Mouse (Mus musculus): ENCODE results near the gene Srcin1.

Gene Srcin1

GRCm38 (mm10) chr11:97576136-97576906, at the start of gene Srcin1:
TSS of gene Srcin1 (minus strand) at chr11:97576186.
- in situ Hi-C loops (cut with MboI; ENCODE audit: low pct_unique_long_range_greater_than_20kb in 1 of 2, low sequenced_read_pairs in 2 of 2, unreplicated experiment in 1 of 2), result no loop called here

- in situ Hi-C loops (cut with MboI; ENCODE audit: low pct_unique_long_range_greater_than_20kb in 1 of 2, low sequenced_read_pairs in 2 of 2, unreplicated experiment in 1 of 2), result no loop called here
Observed at GRCm38 (mm10) chr11:97625551-97625950, 49.6 kb upstream of the Srcin1 start.

GRCm38 (mm10) chr11:97623166-97623565, 47.2 kb upstream of the Srcin1 start:
- in situ Hi-C loops (cut with MboI; ENCODE audit: low pct_unique_long_range_greater_than_20kb in 1 of 2, low sequenced_read_pairs in 2 of 2, unreplicated experiment in 1 of 2), result loop anchor here in 1 of 2 experiments (5.0 kb wide), 1 partner anchor 136 kb away; no protein-coding TSS in a partner anchor

GRCm38 (mm10) chr11:97622440-97622839, 46.5 kb upstream of the Srcin1 start:
- in situ Hi-C loops (cut with MboI; ENCODE audit: low pct_unique_long_range_greater_than_20kb in 1 of 2, low sequenced_read_pairs in 2 of 2, unreplicated experiment in 1 of 2), result loop anchor here in 1 of 2 experiments (5.0 kb wide), 1 partner anchor 135 kb away; no protein-coding TSS in a partner anchor

- in situ Hi-C loops (cut with MboI; ENCODE audit: low pct_unique_long_range_greater_than_20kb in 1 of 2, low sequenced_read_pairs in 2 of 2, unreplicated experiment in 1 of 2), result no loop called here
Observed at GRCm38 (mm10) chr11:97619391-97619795, 43.4 kb upstream of the Srcin1 start.

- in situ Hi-C loops (cut with MboI; ENCODE audit: low pct_unique_long_range_greater_than_20kb in 1 of 2, low sequenced_read_pairs in 2 of 2, unreplicated experiment in 1 of 2), result no loop called here
Observed at GRCm38 (mm10) chr11:97618368-97618767, 42.4 kb upstream of the Srcin1 start.

GRCm38 (mm10) chr11:97615276-97615675, 39.3 kb upstream of the Srcin1 start:
- in situ Hi-C loops (cut with MboI; ENCODE audit: low pct_unique_long_range_greater_than_20kb in 1 of 2, low sequenced_read_pairs in 2 of 2, unreplicated experiment in 1 of 2), result no loop called here

GRCm38 (mm10) chr11:97611076-97611475, 35.1 kb upstream of the Srcin1 start:
- in situ Hi-C loops (cut with MboI; ENCODE audit: low pct_unique_long_range_greater_than_20kb in 1 of 2, low sequenced_read_pairs in 2 of 2, unreplicated experiment in 1 of 2), result no loop called here

GRCm38 (mm10) chr11:97609743-97610142, 33.8 kb upstream of the Srcin1 start:
- in situ Hi-C loops (cut with MboI; ENCODE audit: low pct_unique_long_range_greater_than_20kb in 1 of 2, low sequenced_read_pairs in 2 of 2, unreplicated experiment in 1 of 2), result no loop called here

GRCm38 (mm10) chr11:97608933-97609332, 32.9 kb upstream of the Srcin1 start:
- in situ Hi-C loops (cut with MboI; ENCODE audit: low pct_unique_long_range_greater_than_20kb in 1 of 2, low sequenced_read_pairs in 2 of 2, unreplicated experiment in 1 of 2), result no loop called here

GRCm38 (mm10) chr11:97607056-97607725, 31.2 kb upstream of the Srcin1 start:
- in situ Hi-C loops (cut with MboI; ENCODE audit: low pct_unique_long_range_greater_than_20kb in 1 of 2, low sequenced_read_pairs in 2 of 2, unreplicated experiment in 1 of 2), result no loop called here

- in situ Hi-C loops (cut with MboI; ENCODE audit: low pct_unique_long_range_greater_than_20kb in 1 of 2, low sequenced_read_pairs in 2 of 2, unreplicated experiment in 1 of 2), result no loop called here
Observed at GRCm38 (mm10) chr11:97603891-97604290, 27.9 kb upstream of the Srcin1 start.

- in situ Hi-C loops (cut with MboI; ENCODE audit: low pct_unique_long_range_greater_than_20kb in 1 of 2, low sequenced_read_pairs in 2 of 2, unreplicated experiment in 1 of 2), result no loop called here
Observed at GRCm38 (mm10) chr11:97602223-97602622, 26.2 kb upstream of the Srcin1 start.

- in situ Hi-C loops (cut with MboI; ENCODE audit: low pct_unique_long_range_greater_than_20kb in 1 of 2, low sequenced_read_pairs in 2 of 2, unreplicated experiment in 1 of 2), result no loop called here
Observed at GRCm38 (mm10) chr11:97599104-97599503, 23.1 kb upstream of the Srcin1 start.

GRCm38 (mm10) chr11:97597945-97598691, 22.1 kb upstream of the Srcin1 start:
- in situ Hi-C loops (cut with MboI; ENCODE audit: low pct_unique_long_range_greater_than_20kb in 1 of 2, low sequenced_read_pairs in 2 of 2, unreplicated experiment in 1 of 2), result no loop called here

- in situ Hi-C loops (cut with MboI; ENCODE audit: low pct_unique_long_range_greater_than_20kb in 1 of 2, low sequenced_read_pairs in 2 of 2, unreplicated experiment in 1 of 2), result no loop called here
Observed at GRCm38 (mm10) chr11:97594136-97594535, 18.1 kb upstream of the Srcin1 start.

- in situ Hi-C loops (cut with MboI; ENCODE audit: low pct_unique_long_range_greater_than_20kb in 1 of 2, low sequenced_read_pairs in 2 of 2, unreplicated experiment in 1 of 2), result no loop called here
Observed at GRCm38 (mm10) chr11:97591910-97592309, 15.9 kb upstream of the Srcin1 start.

GRCm38 (mm10) chr11:97590227-97590960, 14.4 kb upstream of the Srcin1 start:
- in situ Hi-C loops (cut with MboI; ENCODE audit: low pct_unique_long_range_greater_than_20kb in 1 of 2, low sequenced_read_pairs in 2 of 2, unreplicated experiment in 1 of 2), result no loop called here
